In the genomic region with DNA sequence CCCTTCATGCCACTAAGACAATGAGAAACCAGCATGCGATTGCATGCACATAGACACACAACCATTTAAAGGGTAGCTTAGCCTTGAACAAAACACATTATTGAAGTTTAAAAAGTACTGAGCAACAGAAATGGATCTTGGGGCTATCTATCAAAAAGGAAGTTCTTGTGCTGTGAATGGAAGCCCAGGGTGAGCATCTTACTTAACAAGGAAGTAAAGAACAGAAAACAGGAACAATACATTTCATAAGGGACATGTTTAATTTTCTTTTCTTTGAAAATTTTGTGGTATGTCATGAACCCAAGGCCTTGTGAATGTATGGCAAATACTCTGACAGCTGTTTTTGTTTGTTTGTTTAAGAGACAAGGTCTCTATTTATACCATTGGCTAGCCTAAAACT, we compare ENCODE assay signal across 14 mouse cellular contexts.
"Had no signal": no experiment of that assay in that cellular context is flagged by ENCODE, and none has a peak within 500 bp of the region (broad histone marks: within the 10 kb centered on the region; RNA-seq: fewer than 3 reads in every experiment).

No protein-coding gene starts in this region.

- H3K4me1 ChIP-seq: kidney, embryonic 15.5 days; midbrain, embryonic 10.5 days; midbrain, embryonic 15.5 days; neural tube, embryonic 15.5 days had no signal

- H3K4me2 ChIP-seq: kidney, embryonic 15.5 days; midbrain, embryonic 15.5 days; neural tube, embryonic 15.5 days had no signal

- H3K27ac ChIP-seq: kidney, embryonic 15.5 days; left cerebral cortex, adult 2 months; limb, embryonic 10.5 days; liver, embryonic 14.5 days; midbrain, embryonic 10.5 days; midbrain, embryonic 15.5 days; neural tube, embryonic 15.5 days had no signal

- H3K9ac ChIP-seq: kidney, embryonic 15.5 days; liver, embryonic 14.5 days; midbrain, embryonic 15.5 days; neural tube, embryonic 15.5 days had no signal

- H3K27me3 ChIP-seq: kidney, embryonic 15.5 days; midbrain, embryonic 15.5 days; neural tube, embryonic 15.5 days had no signal

- H3K4me3 ChIP-seq: kidney, embryonic 15.5 days; left cerebral cortex, adult 2 months; limb, embryonic 10.5 days; midbrain, embryonic 10.5 days; midbrain, embryonic 15.5 days; neural tube, embryonic 15.5 days had no signal

- ATAC-seq: midbrain, embryonic 15.5 days had no signal

- DNase-seq: kidney, adult 2 months; kidney, postnatal 14 days; lung, adult 2 months; lung, postnatal 14 days; retina, postnatal 1 day; right cerebral cortex, postnatal 4 days; thymus, postnatal 4 days had no signal

- H3K9me3 ChIP-seq: kidney, embryonic 15.5 days; limb, embryonic 10.5 days; midbrain, embryonic 10.5 days; midbrain, embryonic 15.5 days; neural tube, embryonic 15.5 days had no signal
